Mouse (Mus musculus) testis, adult 2 months (tissue): ENCODE results near the gene Olfr212.

Experiments used
- CTCF ChIP-seq: fragments of 200-500 bp; IDR thresholded peaks from 2 replicates; pipeline ENCODE4 v1.5.1; 2012; ENCODE audit warnings: low read depth, mild to moderate bottlenecking, inconsistent platforms, low read length, moderate library complexity; ENCODE audit not compliant: control insufficient read depth, insufficient read depth, insufficient replicate concordance
- POLR2A ChIP-seq: fragments of 200-500 bp; IDR thresholded peaks from 2 replicates; pipeline ENCODE4 v1.6.1; 2012; ENCODE audit warnings: low read depth, mild to moderate bottlenecking, inconsistent platforms, low read length, moderate library complexity; ENCODE audit not compliant: control insufficient read depth

DNA sequence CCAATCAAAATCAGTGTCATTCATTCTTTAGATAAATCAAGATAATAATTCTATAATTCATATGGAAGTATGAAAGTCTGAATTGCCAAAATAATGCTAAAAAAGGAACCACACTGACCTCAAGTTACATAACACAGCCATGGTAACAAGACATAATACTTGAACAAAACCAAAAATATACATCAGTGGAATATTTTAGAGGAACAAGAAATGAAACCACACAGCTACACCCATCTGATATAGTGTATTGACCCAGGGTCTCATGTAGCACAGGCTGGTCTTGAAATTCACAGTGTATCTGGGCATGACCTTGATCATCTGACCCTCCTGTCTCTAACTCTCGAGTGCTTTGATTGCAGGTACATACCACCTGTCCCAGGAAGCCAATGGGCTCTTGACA is 19.5 kb upstream of the Olfr212 start:
- TF ChIP-seq POLR2A (no peak), CTCF (no peak)
